Mouse (Mus musculus) gastrocnemius, adult 2 months (tissue): Measurements from ENCODE around the gene Tbxas1. TPM values are rescaled to one million over a fixed set of nuclear protein-coding genes. Genes with fewer than 3 reads are reported as not detected.

Experiments used
- DNase-seq: peaks from one replicate; pipeline ENCODE4 v3.0.0; 2022
- H3K27ac ChIP-seq: fragments of 200-600 bp; 2 replicates; pipeline ENCODE4 v1.8.1; 2022; ENCODE audit warnings: mild to moderate bottlenecking
- H3K4me3 ChIP-seq: fragments of 200-600 bp; 2 replicates; pipeline ENCODE4 v1.8.1; 2022; ENCODE audit warnings: mild to moderate bottlenecking, moderate library complexity
- CTCF ChIP-seq: fragments of 200-600 bp; IDR thresholded peaks from 2 replicates; pipeline ENCODE4 v1.8.1; 2022; ENCODE audit warnings: antibody characterized with exemption, mild to moderate bottlenecking, moderate library complexity
- intact Hi-C: fragments of 180-260 bp; cut with DNase I; formaldehyde crosslinking; loops from one replicate; pipeline ENCODE4 v1.15.1; 2025
- total RNA-seq, 2 experiments: library from RNA; stranded (reverse); gene quantifications; 2 replicates each; pipeline ENCODE4 v1.2.3; 2021

Tbxas1 gene
- total RNA-seq, 2 experiments from 2014 or later = 0.64 to 0.79 TPM

DNA sequence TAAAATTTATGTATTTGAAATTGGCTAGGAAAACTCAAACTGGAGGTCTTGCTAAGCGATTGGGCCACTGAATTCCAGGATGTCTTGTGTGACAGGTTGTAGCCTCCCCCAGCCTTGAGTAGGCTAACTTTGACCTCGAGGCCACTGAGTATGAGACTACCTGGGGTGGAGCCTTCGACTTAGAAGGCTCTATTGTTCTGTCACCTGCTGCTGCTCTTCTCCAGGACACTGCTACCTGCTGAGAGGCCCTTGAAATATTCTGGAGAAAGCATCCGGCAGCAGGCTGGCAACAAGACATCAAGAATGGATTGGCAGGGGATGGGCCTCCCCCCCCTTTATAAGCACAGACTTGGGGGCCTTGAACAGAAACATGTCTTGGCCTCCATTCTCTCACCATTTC is 256.3 kb downstream of the Tbxas1 start:
- no peak for TF ChIP-seq CTCF
- no peak for DNase-seq
- Histone ChIP-seq H3K27ac (no peak overlapping the region), H3K4me3 (no peak overlapping the region)
- intact Hi-C loops = no loop called here

DNA sequence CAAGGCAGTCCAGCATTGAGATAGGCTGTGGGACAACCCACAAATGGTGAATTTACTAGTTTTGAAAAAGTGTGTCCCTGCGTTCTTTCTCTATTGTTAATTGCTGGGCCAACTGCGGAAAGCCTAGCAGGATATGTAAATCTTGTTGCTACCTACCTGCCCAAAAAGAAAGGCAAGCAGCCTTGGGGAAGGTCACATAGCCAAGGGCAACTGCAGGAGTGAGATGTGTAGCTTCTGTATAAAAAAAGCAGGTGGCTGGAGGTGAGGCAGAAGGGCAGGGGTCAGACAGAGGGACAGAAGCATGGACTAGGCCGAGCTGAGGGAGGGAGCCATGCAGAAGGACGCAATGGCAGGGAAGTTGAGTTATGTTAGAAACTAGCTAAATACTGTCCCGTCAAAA is 257.4 kb downstream of the Tbxas1 start:
- TF ChIP-seq CTCF = no peak
- intact Hi-C loops = no loop called here
- H3K4me3 ChIP-seq = no peak overlapping the region
- DNase-seq = no peak
- no peak overlapping the region for H3K27ac ChIP-seq

Other genes starting within 250 kb of the Tbxas1 start
- under 1 TPM in 1 of 2 experiments, not detected in 1; 0.17 TPM for gene Klrg2, start 238.2 kb upstream of the Tbxas1 start, total RNA-seq
- gene Clec2l, start 212.3 kb upstream of the Tbxas1 start, total RNA-seq = under 1 TPM in 1 of 2 experiments, not detected in 1; 0.22 TPM
- gene Hipk2, start 761 bp downstream of the Tbxas1 start, total RNA-seq = 100 to 1,000 TPM in 1 of 2 experiments, 10 to 100 TPM in 1; 56.2 to 120 TPM
- 1 to 10 TPM; 3.6 to 4.0 TPM for gene Parp12, start 242.9 kb downstream of the Tbxas1 start, total RNA-seq